Mouse (Mus musculus) ovary, postnatal 10 days (tissue): ENCODE data around the gene Gm12185.
"Not testable (repeated sequence)": the region's sequence is repeated elsewhere in the genome, so short reads cannot be mapped to it uniquely, and the experiment has no call there.

Experiments used
- DNase-seq: peaks from one replicate; pipeline ENCODE4 v3.0.0; 2022; ENCODE audit warnings: low spot score

Gm12185 gene

GRCm38 (mm10) chr11:48991740-48992520 lies at the start of gene Gm12185:
TSS of gene Gm12185 (minus strand) at chr11:48992226.
- not testable (repeated sequence) for DNase-seq

GRCm38 (mm10) chr11:49012074-49012473 lies 20.0 kb upstream of the Gm12185 start:
- DNase-seq, result not testable (repeated sequence)

GRCm38 (mm10) chr11:49006785-49007184 lies 14.8 kb upstream of the Gm12185 start:
- not testable (repeated sequence) for DNase-seq

- DNase-seq, result not testable (repeated sequence)
Measured at GRCm38 (mm10) chr11:49006317-49006716, 14.3 kb upstream of the Gm12185 start.

GRCm38 (mm10) chr11:49000411-49000810 lies 8.4 kb upstream of the Gm12185 start:
- DNase-seq, result not testable (repeated sequence)

- not testable (repeated sequence) for DNase-seq
Measured at GRCm38 (mm10) chr11:48994018-48994417, 2.0 kb upstream of the Gm12185 start, which contains the start of gene Tgtp1. TSS of gene Tgtp1 (minus strand) at chr11:48994172.

GRCm38 (mm10) chr11:48993296-48993695 lies 1.3 kb upstream of the Gm12185 start:
- DNase-seq, result not testable (repeated sequence)

- not testable (repeated sequence) for DNase-seq
Measured at GRCm38 (mm10) chr11:48989981-48990380, 2.0 kb downstream of the Gm12185 start.

GRCm38 (mm10) chr11:48988219-48988618 lies 3.8 kb downstream of the Gm12185 start:
- not testable (repeated sequence) for DNase-seq

GRCm38 (mm10) chr11:48982848-48983247 lies 9.2 kb downstream of the Gm12185 start:
- not testable (repeated sequence) for DNase-seq

GRCm38 (mm10) chr11:48980052-48980451 lies 12.0 kb downstream of the Gm12185 start:
- not testable (repeated sequence) for DNase-seq

GRCm38 (mm10) chr11:48979251-48979650 lies 12.8 kb downstream of the Gm12185 start, which contains the start of gene 9930111J21Rik1:
TSS of gene 9930111J21Rik1 (minus strand) at chr11:48979398.
- not testable (repeated sequence) for DNase-seq

- DNase-seq, result not testable (repeated sequence)
Measured at GRCm38 (mm10) chr11:48978240-48978939, 13.6 kb downstream of the Gm12185 start, which contains the start of gene Olfr56. TSS of gene Olfr56 (plus strand) at chr11:48978889.

GRCm38 (mm10) chr11:48974686-48975085 lies 17.3 kb downstream of the Gm12185 start:
- not testable (repeated sequence) for DNase-seq

GRCm38 (mm10) chr11:48946090-48946489 lies 45.9 kb downstream of the Gm12185 start, which contains the start of gene Psme2b:
TSS of gene Psme2b (minus strand) at chr11:48946190.
- not testable (repeated sequence) for DNase-seq

- DNase-seq, result not testable (repeated sequence)
Measured at GRCm38 (mm10) chr11:48939286-48939685, 52.7 kb downstream of the Gm12185 start.

GRCm38 (mm10) chr11:48935291-48935690 lies 56.7 kb downstream of the Gm12185 start:
- not testable (repeated sequence) for DNase-seq

- DNase-seq, result not testable (repeated sequence)
Measured at GRCm38 (mm10) chr11:48933923-48934322, 58.1 kb downstream of the Gm12185 start.

- not testable (repeated sequence) for DNase-seq
Measured at GRCm38 (mm10) chr11:48933422-48933821, 58.6 kb downstream of the Gm12185 start.

- not testable (repeated sequence) for DNase-seq
Measured at GRCm38 (mm10) chr11:48928068-48928467, 64.0 kb downstream of the Gm12185 start.

- not testable (repeated sequence) for DNase-seq
Measured at GRCm38 (mm10) chr11:48926437-48926836, 65.6 kb downstream of the Gm12185 start.

GRCm38 (mm10) chr11:48923818-48924217 lies 68.2 kb downstream of the Gm12185 start:
- DNase-seq, result not testable (repeated sequence)
